Mouse (Mus musculus) left cerebral cortex, adult 18-20 months (tissue): Measurements from ENCODE around the gene Cxcl12. TPM values are rescaled to one million over a fixed set of nuclear protein-coding genes. Genes with fewer than 3 reads are reported as not detected.

Experiments
- DNase-seq, 2 experiments: peaks; one replicate each; pipeline ENCODE4 v3.0.0; 2021 to 2022; ENCODE audit warnings: low spot score in 2 of 2, mixed read lengths in 1 of 2
- total RNA-seq, 2 experiments: library from RNA; stranded (reverse); gene quantifications; 2 replicates each; pipeline ENCODE4 v1.2.3; 2021

Gene Cxcl12
- total RNA-seq, 2 experiments from 2014 or later = 47.2 to 51.4 TPM

- no peak for DNase-seq
Observed at GRCm38 (mm10) chr6:117219300-117219680, 51.0 kb downstream of the Cxcl12 start.

GRCm38 (mm10) chr6:117219911-117220481 is 51.7 kb downstream of the Cxcl12 start:
- DNase-seq = no peak

- no peak for DNase-seq
Observed at GRCm38 (mm10) chr6:117220831-117221345, 52.6 kb downstream of the Cxcl12 start.
